Mouse (Mus musculus) thymus, adult 2 months (tissue): ENCODE measurements at regions not wholly inside any gene's neighbourhood (a gene's known extent, or its start where the extent isn't known, plus 50 kb on each side); places are given as distances from the start of the nearest gene placed in this dataset.

Source experiments
- DNase-seq: peaks from one replicate; pipeline ENCODE4 v3.0.0; 2021
- H3K27ac ChIP-seq: fragments of 200-500 bp; 2 replicates; pipeline ENCODE4 v1.5.1; 2012; ENCODE audit warnings: low read length, control low read depth; ENCODE audit not compliant: control insufficient read depth, insufficient read depth
- H3K27me3 ChIP-seq: fragments of 200-500 bp; 2 replicates; pipeline ENCODE4 v1.6.1; 2012; ENCODE audit warnings: mild to moderate bottlenecking, low read length, moderate library complexity, mixed read lengths; ENCODE audit not compliant: control insufficient read depth, insufficient read depth
- H3K36me3 ChIP-seq: fragments of 200-500 bp; 2 replicates; pipeline ENCODE4 v1.6.1; 2012; ENCODE audit warnings: mild to moderate bottlenecking, low read length, moderate library complexity; ENCODE audit not compliant: control insufficient read depth, insufficient read depth
- H3K4me1 ChIP-seq: fragments of 200-500 bp; replicated peaks from 2 replicates; pipeline ENCODE4 v1.6.1; 2012; ENCODE audit warnings: low read length; ENCODE audit not compliant: control insufficient read depth, insufficient read depth
- H3K4me3 ChIP-seq: fragments of 200-500 bp; 2 replicates; pipeline ENCODE4 v1.5.1; 2012; ENCODE audit warnings: mild to moderate bottlenecking, low read length, control low read depth, moderate library complexity; ENCODE audit not compliant: control insufficient read depth, insufficient read depth
- CTCF ChIP-seq: fragments of 200-500 bp; IDR thresholded peaks from 2 replicates; pipeline ENCODE4 v1.5.1; 2012; ENCODE audit warnings: mild to moderate bottlenecking, control low read depth, low read length, moderate library complexity, borderline replicate concordance; ENCODE audit not compliant: control insufficient read depth, poor library complexity, insufficient read depth; ENCODE audit errors: extremely low read depth
- POLR2A ChIP-seq: fragments of 200-500 bp; IDR thresholded peaks from 2 replicates; pipeline ENCODE4 v1.6.1; 2012; ENCODE audit warnings: mild to moderate bottlenecking, low read length, control low read depth, moderate library complexity; ENCODE audit not compliant: control insufficient read depth, poor library complexity, insufficient read depth; ENCODE audit errors: extremely low read depth
- WGBS: fragments of 180-500 bp; shearing (Covaris S2); methylation state at CpG from one replicate; pipeline ENCODE4 v1.1.7; 2018; 5-methylcytosine and 5-hydroxymethylcytosine counted together

DNA sequence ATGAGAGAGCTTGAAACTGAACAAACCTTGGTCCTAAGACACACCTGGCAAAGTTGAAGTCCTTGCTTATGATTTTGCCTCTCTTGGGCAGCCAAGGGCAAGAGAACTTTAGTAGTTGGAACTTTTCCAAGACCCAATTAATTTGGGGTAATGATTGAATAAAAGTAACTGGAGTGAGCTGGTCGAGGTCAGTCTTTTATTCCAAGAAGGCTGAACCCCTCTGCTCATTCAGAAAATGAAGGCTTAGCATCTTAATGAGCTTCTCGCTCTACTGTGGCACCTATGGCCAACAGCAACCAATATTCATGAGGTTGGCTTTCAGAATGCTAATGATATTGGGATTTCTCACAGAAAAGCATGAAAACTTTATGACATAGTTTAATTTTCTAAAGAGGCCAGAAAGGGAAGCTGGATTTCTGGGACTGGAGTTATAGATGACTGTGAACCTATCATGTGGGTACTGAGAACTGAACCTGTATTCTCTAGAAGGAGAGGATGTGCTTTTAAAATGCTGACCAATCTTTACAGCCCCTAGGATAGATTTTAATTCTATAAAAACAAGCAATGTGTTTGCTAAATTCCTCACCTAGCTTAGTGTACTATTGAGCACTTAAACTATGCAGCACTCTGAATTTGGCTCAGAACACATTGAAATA is 176.5 kb upstream of the Htr2a start:
- H3K4me1 ChIP-seq: no peaks in the 10 kb centered on the region
- H3K27me3 ChIP-seq: no peaks in the 10 kb centered on the region
- WGBS: 82% methylated on average over 2 of the region's 2 CpGs
- H3K36me3 ChIP-seq: no peaks in the 10 kb centered on the region
- H3K4me3 ChIP-seq: no peak overlapping the region
- TF ChIP-seq POLR2A (no peak), CTCF (no peak)
- no peak overlapping the region for H3K27ac ChIP-seq
- no peak for DNase-seq

DNA sequence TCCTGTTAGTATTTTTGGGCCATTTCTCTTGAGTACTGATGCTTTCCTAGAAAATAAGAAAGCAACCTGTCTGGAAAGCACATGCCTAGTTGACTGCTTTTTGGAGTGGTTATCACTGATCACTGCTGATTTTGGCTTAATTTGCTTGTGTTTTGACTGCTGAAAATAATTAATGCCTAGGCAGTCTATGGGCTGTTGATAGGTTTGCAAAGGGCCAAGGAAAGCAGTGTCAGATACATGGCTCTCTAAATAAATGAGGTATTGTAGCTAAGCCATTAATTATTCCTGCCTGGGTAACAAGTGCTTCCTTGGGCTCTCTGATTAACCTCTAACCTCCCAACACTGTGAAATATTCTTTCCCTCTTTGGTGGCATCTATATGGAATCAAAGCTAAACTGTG is 145.1 kb upstream of the Htr2a start:
- Histone ChIP-seq H3K36me3 (no peaks in the 10 kb centered on the region), H3K27me3 (no peaks in the 10 kb centered on the region), H3K4me1 (no peaks in the 10 kb centered on the region), H3K4me3 (no peak overlapping the region), H3K27ac (no peak overlapping the region)
- no peak for TF ChIP-seq CTCF
- no peak for TF ChIP-seq POLR2A
- DNase-seq: no peak

DNA sequence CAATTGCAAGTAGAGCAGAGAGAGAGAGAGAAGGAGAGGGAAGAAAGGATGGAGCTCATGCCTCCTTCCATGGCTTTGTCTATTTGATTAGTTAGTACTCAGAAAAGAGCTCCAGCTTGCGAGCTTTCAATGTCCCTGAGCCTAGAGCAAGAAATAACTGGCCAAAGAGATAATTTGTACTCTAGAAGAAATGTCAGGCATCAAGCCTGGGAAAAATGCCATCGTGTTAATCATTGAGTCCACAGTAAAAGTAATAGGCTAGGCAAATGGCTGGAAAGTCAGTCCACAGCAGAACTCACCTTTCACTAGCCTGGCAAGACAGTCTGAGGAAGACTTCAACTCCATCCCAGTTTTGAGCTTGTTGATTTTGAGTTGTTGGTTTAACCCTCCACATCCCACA is 129.1 kb upstream of the Htr2a start:
- no peaks in the 10 kb centered on the region for H3K36me3 ChIP-seq
- H3K27ac ChIP-seq: no peak overlapping the region
- TF ChIP-seq CTCF (no peak), POLR2A (no peak)
- no peaks in the 10 kb centered on the region for H3K27me3 ChIP-seq
- no peaks in the 10 kb centered on the region for H3K4me1 ChIP-seq
- 92% methylated on average over 2 of the region's 2 CpGs for WGBS
- H3K4me3 ChIP-seq: no peak overlapping the region
- DNase-seq: no peak

DNA sequence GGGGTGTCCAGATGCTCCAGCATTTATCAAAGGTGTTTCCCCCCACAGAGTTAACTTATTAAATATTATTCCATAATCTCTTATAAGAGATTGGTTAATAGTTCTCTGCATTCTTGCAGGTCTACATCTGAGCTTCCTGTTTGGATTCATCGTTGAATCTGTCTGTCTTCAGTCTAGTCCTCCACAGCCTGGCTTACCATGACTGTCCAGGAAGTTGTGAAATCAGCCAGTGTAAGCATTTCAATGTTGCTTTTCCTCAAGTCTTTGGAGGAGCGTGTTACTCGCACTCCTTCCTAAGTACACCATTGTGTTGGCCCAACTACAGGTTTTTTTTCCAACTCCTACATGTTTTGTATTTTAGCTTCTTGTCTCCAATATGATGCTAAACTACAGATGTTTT is 124.2 kb upstream of the Htr2a start:
- no peaks in the 10 kb centered on the region for H3K36me3 ChIP-seq
- no peak overlapping the region for H3K27ac ChIP-seq
- no peak overlapping the region for H3K4me3 ChIP-seq
- no peaks in the 10 kb centered on the region for H3K27me3 ChIP-seq
- H3K4me1 ChIP-seq: no peaks in the 10 kb centered on the region
- no peak for DNase-seq
- TF ChIP-seq POLR2A: no peak
- 70% methylated on average over 3 of the region's 3 CpGs for WGBS

DNA sequence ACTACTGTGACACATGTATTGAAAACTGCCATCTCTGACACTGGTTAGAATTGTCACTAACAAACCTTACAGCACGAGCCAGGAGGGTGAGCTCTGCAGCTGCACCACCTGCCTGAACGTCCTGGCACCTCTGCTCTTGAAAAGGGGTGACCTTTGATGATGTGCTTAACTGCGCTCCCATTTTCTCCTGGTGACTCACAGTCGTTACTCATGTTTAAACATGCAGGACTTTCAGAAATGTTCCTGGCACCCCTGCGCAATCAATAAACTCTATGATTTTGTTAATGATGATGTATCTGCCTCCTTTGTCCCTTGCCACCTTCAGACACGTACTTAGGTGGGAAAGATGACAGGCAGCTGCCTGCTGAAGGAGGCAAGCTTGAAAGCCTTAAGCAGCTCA is 121.1 kb upstream of the Htr2a start:
- no peak for DNase-seq
- Histone ChIP-seq H3K36me3 (no peaks in the 10 kb centered on the region), H3K4me1 (no peaks in the 10 kb centered on the region), H3K4me3 (no peak overlapping the region), H3K27ac (no peak overlapping the region), H3K27me3 (no peaks in the 10 kb centered on the region)
- 87% methylated on average over 6 of the region's 6 CpGs for WGBS
- TF ChIP-seq CTCF (no peak), POLR2A (no peak)

DNA sequence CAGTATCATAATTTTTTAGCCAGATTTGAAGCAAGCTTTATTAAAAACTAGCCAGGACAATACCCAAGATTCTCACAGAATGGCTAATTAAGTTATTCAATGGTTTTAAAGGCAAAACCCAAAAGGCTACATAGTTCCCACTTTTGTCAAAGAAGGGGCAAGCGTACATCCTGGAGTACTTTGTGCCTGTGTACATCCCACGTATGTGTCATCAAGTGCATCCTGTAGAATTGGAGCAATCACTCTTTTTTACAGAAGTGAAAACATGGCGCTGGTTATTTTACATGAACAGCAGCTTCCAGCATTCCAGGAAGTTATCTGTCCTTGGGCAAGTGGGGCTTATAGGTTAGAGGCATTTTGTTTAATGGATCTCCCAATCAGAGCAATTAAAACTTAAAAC is 119.0 kb upstream of the Htr2a start:
- H3K36me3 ChIP-seq: no peaks in the 10 kb centered on the region
- no peak for TF ChIP-seq POLR2A
- TF ChIP-seq CTCF: no peak
- no peak for DNase-seq
- no peak overlapping the region for H3K27ac ChIP-seq
- H3K4me3 ChIP-seq: no peak overlapping the region
- H3K4me1 ChIP-seq: no peaks in the 10 kb centered on the region
- 91% methylated on average over 3 of the region's 3 CpGs for WGBS
- no peaks in the 10 kb centered on the region for H3K27me3 ChIP-seq

DNA sequence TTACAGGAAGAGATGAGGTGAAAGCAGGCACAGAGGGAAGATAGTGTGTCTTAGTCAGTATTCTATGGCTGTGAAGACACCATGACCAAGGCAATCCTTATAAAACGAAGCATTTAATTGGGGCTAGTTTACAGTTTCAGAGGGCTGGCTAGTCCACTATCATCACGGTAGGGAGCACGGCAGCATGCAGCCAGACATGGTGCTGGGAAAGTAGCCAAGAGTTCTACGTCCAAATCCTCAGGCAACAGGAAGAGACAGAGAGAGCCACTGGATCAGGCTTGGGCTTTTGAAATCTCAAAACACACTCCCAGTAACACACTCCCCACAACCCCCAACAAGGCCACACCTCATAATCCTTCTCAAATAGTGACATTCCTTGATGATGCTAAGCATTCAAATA is 113.4 kb upstream of the Htr2a start:
- DNase-seq: no peak
- H3K27me3 ChIP-seq: no peaks in the 10 kb centered on the region
- WGBS: 91% methylated on average over 4 of the region's 4 CpGs
- no peaks in the 10 kb centered on the region for H3K36me3 ChIP-seq
- no peak for TF ChIP-seq CTCF
- H3K4me1 ChIP-seq: no peaks in the 10 kb centered on the region
- H3K4me3 ChIP-seq: no peak overlapping the region
- no peak overlapping the region for H3K27ac ChIP-seq
